Mouse (Mus musculus) heart, embryonic 14.5 days (tissue): Measurements from ENCODE around the gene Dgkz. TPM values are rescaled to one million over a fixed set of nuclear protein-coding genes. Genes with fewer than 3 reads are reported as not detected.

Source experiments
- ATAC-seq: fragments of 200-750 bp; cut with Nextera tagmentation; 2 replicates; pipeline ENCODE4 v1.8.0; 2017; ENCODE audit warnings: low read depth, moderate TSS enrichment; ENCODE audit not compliant: insufficient number of reproducible peaks, insufficient read depth, low FRiP score
- H3K27ac ChIP-seq, 2 experiments: fragments of 200-500 bp in 1 of 2; fragments of 300-500 bp in 1 of 2; sonication (generic) in 1 of 2; replicated peaks in 1 of 2; 2 replicates each; pipeline ENCODE4 v1.5.1; 2012 to 2014; ENCODE audit warnings: low read depth in 2 of 2, low read length in 2 of 2, control low read depth in 1 of 2, mild to moderate bottlenecking in 1 of 2, mixed read lengths in 1 of 2; ENCODE audit not compliant: control insufficient read depth in 1 of 2, insufficient read depth in 1 of 2
- H3K27me3 ChIP-seq: fragments of 300-500 bp; sonication (generic); 2 replicates; pipeline ENCODE4 v1.6.1; 2014; ENCODE audit warnings: mild to moderate bottlenecking, low read length, control low read depth; ENCODE audit not compliant: control insufficient read depth, insufficient read depth
- H3K36me3 ChIP-seq: fragments of 300-500 bp; sonication (generic); 2 replicates; pipeline ENCODE4 v1.6.1; 2014; ENCODE audit warnings: mild to moderate bottlenecking, control low read depth, low read length, mixed read lengths; ENCODE audit not compliant: control insufficient read depth, insufficient read depth
- H3K4me1 ChIP-seq, 2 experiments: fragments of 200-500 bp in 1 of 2; fragments of 300-500 bp in 1 of 2; sonication (generic) in 1 of 2; 2 replicates each; pipeline ENCODE4 v1.6.1; 2012 to 2014; ENCODE audit warnings: low read length in 2 of 2, control low read depth in 1 of 2, mixed read lengths in 1 of 2; ENCODE audit not compliant: control insufficient read depth in 2 of 2, insufficient read depth in 2 of 2
- H3K4me2 ChIP-seq: fragments of 300-500 bp; sonication (generic); 2 replicates; pipeline ENCODE4 v1.6.1; 2014; ENCODE audit warnings: mild to moderate bottlenecking, low read length
- H3K4me3 ChIP-seq, 2 experiments: fragments of 200-500 bp in 1 of 2; fragments of 300-500 bp in 1 of 2; sonication (generic) in 1 of 2; 2 replicates each; pipeline ENCODE4 v1.5.1; 2012 to 2014; ENCODE audit warnings: low read length in 2 of 2, mild to moderate bottlenecking in 2 of 2, control low read depth in 1 of 2, low read depth in 1 of 2, moderate library complexity in 1 of 2; ENCODE audit not compliant: control insufficient read depth in 1 of 2, insufficient read depth in 1 of 2
- H3K9ac ChIP-seq: fragments of 300-500 bp; sonication (generic); 2 replicates; pipeline ENCODE4 v1.6.1; 2014; ENCODE audit warnings: mild to moderate bottlenecking, low read length
- H3K9me3 ChIP-seq: fragments of 300-500 bp; sonication (generic); 2 replicates; pipeline ENCODE4 v1.6.1; 2016; ENCODE audit warnings: low read length, control low read depth; ENCODE audit not compliant: control insufficient read depth
- WGBS: fragments of 180-500 bp; shearing (Covaris S2); extraction: QIAGEN DNeasy Blood & Tissue Kit; methylation state at CpG from one replicate; pipeline ENCODE4 v1.1.7; 2014; 5-methylcytosine and 5-hydroxymethylcytosine counted together
- polyA plus RNA-seq: library from polyadenylated mRNA; unstranded; fragments of >200 nt; fragmentation: Nextera tagmentation; extraction: Ambion mirVana; gene quantifications from 2 replicates; pipeline ENCODE4 v1.2.1, GENCODE M21; 2014

The Dgkz gene
- polyA plus RNA-seq, 1 experiment from 2014 or later: 47.8 TPM

DNA sequence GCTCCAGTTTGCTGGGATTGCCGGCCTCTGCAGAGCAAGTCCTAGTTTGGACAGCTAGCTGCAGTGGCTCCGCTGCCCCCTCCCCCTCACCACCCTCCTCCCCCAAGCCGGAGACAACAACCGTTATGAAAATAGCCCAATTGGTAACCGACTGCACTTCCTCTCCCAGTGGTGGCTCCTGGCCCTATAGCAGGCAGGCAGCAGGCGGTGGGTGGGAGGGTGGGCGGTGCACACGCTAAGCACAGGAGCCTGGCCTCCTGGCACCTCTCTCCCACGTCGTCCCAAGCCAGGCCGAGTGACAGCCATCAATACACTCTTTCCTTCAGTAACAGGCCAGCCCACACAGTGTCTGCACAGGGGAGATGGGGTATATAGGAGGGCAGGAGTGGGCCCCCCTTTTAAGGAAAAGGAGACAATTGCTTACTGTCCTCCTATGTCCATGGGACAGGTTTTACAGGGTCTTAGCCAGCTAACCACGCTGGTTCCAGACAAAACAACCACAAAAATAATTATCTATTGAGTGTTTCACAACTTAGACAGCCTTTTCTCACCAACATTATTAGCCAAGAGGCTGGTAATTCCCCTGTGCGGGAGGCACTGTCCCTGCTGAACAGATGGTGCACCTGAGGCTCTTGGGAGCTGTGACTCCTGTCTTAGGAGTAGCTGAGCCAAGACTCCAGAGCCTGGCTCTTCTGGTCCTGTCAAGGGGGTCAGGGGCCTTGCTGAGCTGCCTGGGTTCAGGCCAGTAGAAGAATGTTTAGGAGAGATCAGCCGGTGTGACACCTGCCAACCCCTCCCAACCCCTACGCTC lies 25.2 kb downstream of the Dgkz start:
- Histone ChIP-seq H3K9me3 (no peaks in the 10 kb centered on the region), H3K4me2 (peak overlapping the region; percentile 69), H3K36me3 (peaks cover 2% of the 10 kb centered on the region), H3K27me3 (no peaks in the 10 kb centered on the region), H3K27ac (peak overlapping the region; percentile 97 to 98), H3K4me3 (peak overlapping the region; percentile 42 to 50), H3K9ac (peak overlapping the region; percentile 76), H3K4me1 (peaks cover 53 to 77% of the 10 kb centered on the region in 2 experiments)
- 14% methylated on average over 15 of the region's 15 CpGs for WGBS
- peak; percentile 68 for ATAC-seq

DNA sequence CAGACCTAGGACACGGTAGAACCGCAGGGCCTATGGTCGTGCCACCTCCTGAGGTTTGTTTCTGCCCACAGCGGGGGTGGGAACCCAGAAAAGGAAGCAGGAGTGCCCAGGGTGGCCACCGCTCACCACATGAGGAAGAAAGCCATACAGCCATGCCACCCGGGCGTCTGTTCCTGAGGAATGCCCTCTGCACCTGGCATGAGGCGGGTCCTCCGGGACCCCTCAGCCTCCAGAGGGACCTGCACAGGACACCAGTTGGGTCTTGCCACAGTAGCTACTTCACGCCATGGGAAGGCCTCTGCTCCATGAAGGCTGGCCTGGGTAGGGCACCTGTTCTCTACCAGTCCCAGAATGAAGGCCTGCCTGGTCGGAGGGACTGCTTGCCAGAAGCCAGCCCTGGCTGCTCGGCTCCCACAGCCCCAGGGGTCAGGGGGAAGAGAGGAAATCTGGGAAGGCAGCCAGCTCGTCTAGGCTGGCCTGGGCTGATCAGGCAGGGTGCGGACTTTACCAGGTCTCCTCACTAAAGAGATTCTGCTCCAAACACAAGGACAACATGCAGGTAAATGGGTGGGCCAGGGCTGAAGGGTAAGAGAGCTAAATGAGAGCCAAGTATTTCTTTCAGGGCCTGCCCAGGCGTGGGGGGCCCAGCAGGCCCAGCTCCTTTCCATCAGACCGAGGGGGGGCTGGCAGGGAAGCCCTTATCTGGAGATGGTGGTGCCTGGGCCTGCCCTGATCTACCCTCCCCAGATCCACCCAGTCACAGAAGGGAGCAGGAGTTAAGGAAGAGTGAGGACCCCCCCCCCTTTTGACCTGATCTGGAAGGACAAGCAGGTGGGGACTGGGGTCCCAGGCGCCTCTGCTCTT lies 26.0 kb downstream of the Dgkz start:
- H3K4me3 ChIP-seq: peak overlapping the region; percentile 42 to 50
- peak; percentile 62 for ATAC-seq
- H3K27ac ChIP-seq: peak overlapping the region; percentile 97 to 98
- H3K4me1 ChIP-seq: peaks cover 46 to 73% of the 10 kb centered on the region in 2 experiments
- H3K4me2 ChIP-seq: peak overlapping the region; percentile 69
- peaks cover 10% of the 10 kb centered on the region for H3K36me3 ChIP-seq
- 47% methylated on average over 16 of the region's 17 CpGs for WGBS
- H3K9me3 ChIP-seq: no peaks in the 10 kb centered on the region
- peak overlapping the region; percentile 76 for H3K9ac ChIP-seq
- H3K27me3 ChIP-seq: no peaks in the 10 kb centered on the region

- ATAC-seq: no peak
- peaks cover 44 to 69% of the 10 kb centered on the region in 2 experiments for H3K4me1 ChIP-seq
- H3K4me2 ChIP-seq: peak overlapping the region; percentile 69
- no peaks in the 10 kb centered on the region for H3K27me3 ChIP-seq
- 36% methylated on average over 3 of the region's 3 CpGs for WGBS
- H3K9me3 ChIP-seq: no peaks in the 10 kb centered on the region
- peak overlapping the region; percentile 97 to 98 for H3K27ac ChIP-seq
- peaks cover 15% of the 10 kb centered on the region for H3K36me3 ChIP-seq
- H3K9ac ChIP-seq: peak overlapping the region; percentile 76
- no peak overlapping the region for H3K4me3 ChIP-seq
Measured at GRCm38 (mm10) chr2:91948792-91949241, 26.8 kb downstream of the Dgkz start.

- Histone ChIP-seq H3K36me3 (peaks cover 22% of the 10 kb centered on the region), H3K4me3 (peak overlapping the region in 1 of 2 experiments; percentile 4; a peak in 1 of 4 replicates), H3K27ac (peak overlapping the region; percentile 27 to 97; a peak in 3 of 4 replicates), H3K9ac (peak overlapping the region; percentile 61), H3K27me3 (no peaks in the 10 kb centered on the region), H3K4me1 (peaks cover 38 to 62% of the 10 kb centered on the region in 2 experiments), H3K9me3 (no peaks in the 10 kb centered on the region), H3K4me2 (peak overlapping the region; percentile 69)
- ATAC-seq: no peak
- WGBS: 62% methylated on average over 6 of the region's 6 CpGs
Measured at GRCm38 (mm10) chr2:91948151-91948509, 27.5 kb downstream of the Dgkz start.

- Histone ChIP-seq H3K9ac (peak overlapping the region; percentile 61), H3K9me3 (no peaks in the 10 kb centered on the region), H3K27ac (peak overlapping the region; percentile 27 to 52; a peak in 3 of 4 replicates), H3K4me2 (peak overlapping the region; percentile 69), H3K4me1 (peaks cover 38 to 62% of the 10 kb centered on the region in 2 experiments), H3K36me3 (peaks cover 26% of the 10 kb centered on the region), H3K27me3 (no peaks in the 10 kb centered on the region), H3K4me3 (peak overlapping the region in 1 of 2 experiments; percentile 4; a peak in 1 of 4 replicates)
- 44% methylated on average over 11 of the region's 11 CpGs for WGBS
- ATAC-seq: no peak
Measured at GRCm38 (mm10) chr2:91947397-91948150, 28.1 kb downstream of the Dgkz start.

DNA sequence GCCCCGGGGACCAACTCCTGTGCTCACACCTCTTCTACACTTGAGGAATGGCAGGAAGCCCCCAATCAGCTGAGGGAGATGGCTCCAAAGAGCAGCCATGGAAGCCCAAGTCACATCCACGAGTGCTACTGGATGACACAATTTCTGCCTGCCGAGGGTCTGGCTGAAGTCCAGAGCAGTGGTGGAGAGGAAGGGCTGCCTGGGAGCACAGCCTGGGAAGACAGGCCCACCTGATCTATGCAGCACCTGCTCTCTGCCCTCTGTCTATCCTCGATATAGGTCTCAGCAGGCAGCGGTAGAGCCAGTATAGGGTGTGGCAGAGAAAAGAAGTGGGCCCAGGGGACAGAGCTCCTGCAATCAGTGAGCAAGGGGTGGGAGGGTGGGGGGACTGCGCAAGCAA lies 28.8 kb downstream of the Dgkz start:
- H3K9ac ChIP-seq: peak overlapping the region; percentile 61; the same call in 1 of the 2 replicates
- peak overlapping the region; percentile 69; the same call in 1 of the 2 replicates for H3K4me2 ChIP-seq

More for the DNA sequence above, 28.8 kb downstream of the Dgkz start:
- no peaks in the 10 kb centered on the region for H3K27me3 ChIP-seq
- no peak overlapping the region for H3K4me3 ChIP-seq
- no peaks in the 10 kb centered on the region for H3K9me3 ChIP-seq
- H3K27ac ChIP-seq: peak overlapping the region in 1 of 2 experiments; percentile 49; a peak in 2 of 4 replicates
- peaks cover 30% of the 10 kb centered on the region for H3K36me3 ChIP-seq
- 29% methylated on average over 6 of the region's 6 CpGs for WGBS
- no peak for ATAC-seq
- peaks cover 38 to 64% of the 10 kb centered on the region in 2 experiments for H3K4me1 ChIP-seq
